ENCODE assay signal across 27 mouse cellular contexts in the genomic region with DNA sequence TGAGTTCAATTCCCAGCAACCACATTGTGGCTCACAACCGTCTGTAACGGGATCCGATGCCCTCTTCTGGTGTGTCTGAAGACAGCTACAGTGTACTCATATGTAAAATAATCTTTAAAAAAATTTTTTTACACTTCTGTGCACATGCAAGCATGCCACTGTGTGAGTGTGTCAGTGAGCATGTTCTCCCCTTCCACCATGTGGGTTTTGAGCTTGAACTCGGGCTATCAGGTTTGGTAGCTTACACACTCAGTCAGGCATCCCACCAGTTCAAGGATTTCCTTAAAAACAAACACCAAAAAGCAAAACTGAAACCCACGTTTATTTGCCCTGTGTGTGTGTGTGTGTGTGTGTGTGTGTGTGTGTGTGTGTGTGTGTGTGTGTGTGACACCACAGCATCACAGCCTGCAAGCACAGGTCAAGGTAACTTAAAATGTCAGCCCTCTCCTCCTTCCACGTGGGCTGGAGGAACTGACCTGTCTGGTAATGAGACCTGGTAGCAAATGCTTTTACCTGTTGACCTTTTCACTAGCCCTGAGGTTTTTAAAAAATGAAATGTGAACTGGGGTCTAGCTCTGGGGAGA. TPM values are rescaled to one million over a fixed set of nuclear protein-coding genes. Genes with fewer than 3 reads are reported as not detected.
"Had no signal": no experiment of that assay in that cellular context is flagged by ENCODE, and none has a peak within 500 bp of the region (broad histone marks: within the 10 kb centered on the region; RNA-seq: fewer than 3 reads in every experiment).

No protein-coding gene starts in this region.

- H3K4me3 ChIP-seq: heart, adult 2 months; heart, embryonic 13.5 days; heart, embryonic 15.5 days; hindbrain, embryonic 12.5 days; intestine, embryonic 15.5 days; layer of hippocampus, adult 2 months; limb, embryonic 10.5 days; limb, embryonic 12.5 days; liver, embryonic 12.5 days had no signal

- H3K9me3 ChIP-seq: heart, embryonic 13.5 days; heart, embryonic 15.5 days; hindbrain, embryonic 12.5 days; intestine, embryonic 15.5 days; limb, embryonic 10.5 days; limb, embryonic 12.5 days; liver, embryonic 12.5 days had no signal

- ATAC-seq: hindbrain, embryonic 16.5 days; inflammation-experienced regulatory T-cells, adult 6 months; intestine, embryonic 15.5 days; intestine, postnatal 0 days; liver, embryonic 12.5 days had no signal

- H3K4me1 ChIP-seq: hindbrain, embryonic 12.5 days; limb, embryonic 12.5 days had no signal

- H3K9ac ChIP-seq: heart, embryonic 13.5 days; heart, embryonic 15.5 days; hindbrain, embryonic 12.5 days; hindbrain, embryonic 14.5 days; intestine, embryonic 15.5 days; limb, embryonic 12.5 days; liver, embryonic 12.5 days; liver, embryonic 14.5 days had no signal

- H3K27ac ChIP-seq: heart, adult 2 months; heart, embryonic 13.5 days; heart, embryonic 15.5 days; hindbrain, embryonic 12.5 days; hindbrain, embryonic 14.5 days; intestine, embryonic 15.5 days; layer of hippocampus, adult 2 months; limb, embryonic 10.5 days; limb, embryonic 12.5 days; liver, embryonic 12.5 days; liver, embryonic 14.5 days had no signal

- DNase-seq: gastrocnemius, postnatal 14 days; gastrocnemius, postnatal 36 days; heart, adult 11 months; heart, adult 2 months; heart, postnatal 14 days; heart, postnatal 36 days; kidney, adult 18-20 months; kidney, adult 8-10 months; kidney, postnatal 10 days; kidney, postnatal 25 days; kidney, postnatal 4 days had no signal

- H3K4me2 ChIP-seq: heart, embryonic 11.5 days; heart, embryonic 13.5 days; heart, embryonic 15.5 days; hindbrain, embryonic 12.5 days; hindbrain, embryonic 14.5 days; intestine, embryonic 15.5 days; limb, embryonic 12.5 days; liver, embryonic 12.5 days had no signal

- H3K27me3 ChIP-seq: heart, embryonic 13.5 days; heart, embryonic 15.5 days; hindbrain, embryonic 12.5 days; intestine, embryonic 15.5 days; limb, embryonic 12.5 days; liver, embryonic 12.5 days had no signal

RNA-seq across cellular contexts. Expression of a gene that starts 28.1 kb away (rescaled TPM):
- total RNA-seq: gastrocnemius, adult 18-20 months; gastrocnemius, adult 8-10 months; gastrocnemius, postnatal 36 days had no signal
